Mouse (Mus musculus) gastrocnemius, adult 18-20 months (tissue): ENCODE data around the gene Anxa6. TPM values are rescaled to one million over a fixed set of nuclear protein-coding genes. Genes with fewer than 3 reads are reported as not detected.
A peak's percentile ranks its signal among the peaks of the same experiment; 100 is the strongest.

ENCODE experiments used
- DNase-seq: peaks from one replicate; pipeline ENCODE4 v3.0.0; 2021; ENCODE audit warnings: low spot score
- long read RNA-seq, 2 experiments: library from polyadenylated mRNA; stranded (forward); transcript quantifications; one replicate each; pipeline ENCODE4 v2.0.0; 2021
- total RNA-seq, 2 experiments: library from RNA; stranded (reverse); gene quantifications; 2 replicates each; pipeline ENCODE4 v1.2.3; 2021

The Anxa6 gene
- 100 to 1,000 TPM; 169 to 174 TPM for total RNA-seq
- long read RNA-seq, experiment 1, transcript Anxa6-202 (26 exons, 2,489 nt): major isoform, 191 of 269 reads
- long read RNA-seq, experiment 1, transcript Anxa6-201 (25 exons, 2,471 nt): minor isoform, 60 of 269 reads
- long read RNA-seq, experiment 1, partial matches to known transcripts: 14 of 269 reads
- long read RNA-seq, experiment 1, other reads (novel, unspliced or antisense): 4 of 269 reads
- long read RNA-seq, experiment 2, transcript Anxa6-202 (26 exons, 2,489 nt): major isoform, 126 of 195 reads
- long read RNA-seq, experiment 2, transcript Anxa6-201 (25 exons, 2,471 nt): minor isoform, 51 of 195 reads
- long read RNA-seq, experiment 2, partial matches to known transcripts: 14 of 195 reads
- long read RNA-seq, experiment 2, other reads (novel, unspliced or antisense): 4 of 195 reads

DNA sequence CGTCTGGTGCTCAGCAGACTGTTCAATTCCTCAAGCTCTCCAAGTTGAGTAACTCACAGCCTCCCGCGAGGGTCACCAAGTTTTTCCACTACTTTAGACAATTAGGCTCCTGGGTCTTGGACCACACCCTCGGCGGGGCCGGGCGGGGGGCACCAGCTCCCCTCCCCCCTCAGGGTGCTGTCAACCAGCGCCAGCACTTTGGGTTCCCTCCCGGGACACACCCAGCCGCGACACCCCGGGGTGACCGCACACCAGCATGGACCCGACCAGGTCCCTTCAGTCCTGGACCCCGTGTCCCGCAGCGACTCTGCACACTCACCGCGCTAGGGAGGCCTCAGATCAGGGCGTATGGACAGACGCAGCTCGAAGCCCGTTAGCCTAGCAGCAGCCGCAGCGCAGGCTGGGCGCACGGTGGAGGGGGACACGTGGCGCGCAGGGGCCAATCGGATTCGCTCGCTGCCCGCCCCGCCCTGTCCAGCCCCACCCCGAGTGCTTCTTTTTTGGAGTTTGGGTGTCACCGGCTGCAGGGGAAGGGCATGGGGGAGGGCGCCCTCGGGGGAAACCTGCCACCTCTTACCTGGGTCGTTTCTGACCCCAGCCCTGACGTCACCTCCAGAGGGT lies at the start of gene Anxa6:
Gene Anxa6 (minus strand): TSS at position 406 of the 621 bp plus-strand sequence.
- DNase-seq: peak; percentile 88

DNA sequence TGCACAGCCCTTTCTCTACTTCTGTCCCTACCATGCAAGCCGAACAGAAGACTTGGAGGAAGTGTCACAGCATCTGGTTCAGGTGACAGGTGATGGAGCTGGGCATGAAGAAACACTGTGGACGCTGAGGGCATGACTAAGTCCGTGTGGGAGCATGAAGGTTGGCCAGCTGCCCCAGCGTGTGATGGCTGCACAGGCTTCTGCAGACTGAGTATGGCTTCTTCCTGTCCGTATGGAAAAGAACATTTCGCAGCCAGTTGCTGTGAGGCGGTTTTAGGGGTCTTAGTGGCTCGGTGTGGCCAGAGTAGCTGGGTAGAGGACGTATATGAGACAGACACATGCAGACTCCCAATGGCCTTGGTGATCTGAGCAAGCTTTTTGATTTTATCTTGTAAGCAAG lies 48.0 kb upstream of the Anxa6 start:
- no peak for DNase-seq

DNA sequence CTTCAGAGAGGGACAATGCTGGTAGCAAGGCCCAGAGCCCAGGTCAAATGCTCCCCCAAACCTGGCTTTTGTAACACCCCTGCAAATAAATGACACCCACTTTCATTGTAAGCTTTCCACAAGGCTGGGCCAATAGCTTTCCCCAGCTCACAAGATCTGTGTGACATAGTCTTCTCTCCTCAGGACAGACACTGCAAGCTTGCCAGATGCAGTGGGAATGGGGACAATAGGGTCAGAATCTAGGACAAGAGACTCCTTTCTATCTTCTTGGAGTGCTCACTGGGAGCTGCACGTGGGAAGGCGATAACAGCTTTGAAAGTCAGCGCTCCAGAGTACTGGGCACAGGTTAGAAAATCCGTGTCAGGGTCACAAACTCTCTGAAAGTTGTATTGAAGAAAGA lies 45.9 kb upstream of the Anxa6 start:
- no peak for DNase-seq

DNA sequence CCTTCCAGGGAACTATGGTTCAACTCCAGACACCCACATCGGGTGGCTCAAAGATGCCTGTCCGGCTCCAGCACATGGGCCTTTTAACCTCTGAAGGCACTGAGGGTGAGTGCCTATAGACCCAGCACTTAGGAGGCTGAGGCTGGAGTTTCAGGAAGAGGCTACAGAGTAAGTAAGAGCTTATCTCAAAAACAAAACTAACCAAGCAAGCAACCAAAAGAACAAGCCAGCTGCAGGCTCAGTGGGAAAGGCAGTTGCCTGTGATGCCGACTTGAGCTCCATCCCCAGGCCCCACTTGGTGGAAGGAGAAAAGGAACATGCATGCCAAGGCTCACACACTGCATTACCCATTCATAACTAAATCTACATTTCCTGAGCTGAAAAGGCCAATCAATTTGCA lies 45.3 kb upstream of the Anxa6 start:
- no peak for DNase-seq

DNA sequence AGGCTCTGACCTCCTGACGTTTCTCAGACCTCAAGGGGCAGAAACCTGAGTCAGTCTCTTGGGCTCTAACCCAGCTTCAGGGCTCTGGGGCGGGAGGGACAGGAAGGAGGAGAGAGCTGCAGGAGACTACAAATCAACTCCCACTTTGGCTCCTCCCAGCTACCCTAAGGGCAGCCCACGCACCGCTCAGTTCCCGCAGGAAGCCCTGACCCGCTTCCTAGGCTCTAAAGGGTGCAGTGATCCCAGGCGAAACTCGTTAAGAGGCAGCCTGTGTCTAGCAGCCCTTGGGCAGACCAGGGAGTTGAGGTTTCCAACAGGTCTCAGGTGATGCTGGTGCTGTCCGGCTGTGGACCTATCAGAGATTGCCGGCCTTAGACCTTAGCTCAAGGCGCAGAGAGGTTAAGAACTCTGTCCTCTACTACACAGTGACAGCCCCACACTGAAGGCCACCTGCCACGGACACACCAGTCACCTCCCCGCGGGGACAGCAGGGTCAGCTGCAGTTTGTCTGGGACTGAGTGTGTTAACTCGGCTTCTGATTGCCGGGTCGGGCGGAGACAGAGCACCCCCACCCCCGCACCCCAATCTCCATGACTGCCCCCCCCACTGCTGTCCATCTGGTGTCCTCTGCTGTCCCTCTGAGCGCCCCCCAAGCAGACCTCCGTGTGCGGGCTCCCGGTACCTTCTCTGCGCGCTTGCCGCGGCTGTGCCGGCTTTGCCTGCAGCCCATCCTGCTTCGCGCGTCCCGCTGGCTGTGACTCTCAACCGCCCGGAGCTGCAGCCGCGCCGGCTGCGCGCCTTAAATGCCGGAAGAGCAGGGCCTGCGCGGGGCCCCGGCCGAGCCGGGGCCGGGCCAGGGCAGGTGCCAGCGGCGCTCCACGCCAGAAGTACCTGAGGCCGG lies 44.3 kb upstream of the Anxa6 start, which contains the start of gene Ccdc69:
Gene Ccdc69 (minus strand): TSS at position 801 of the 901 bp plus-strand sequence.
- DNase-seq: peak; percentile 84

DNA sequence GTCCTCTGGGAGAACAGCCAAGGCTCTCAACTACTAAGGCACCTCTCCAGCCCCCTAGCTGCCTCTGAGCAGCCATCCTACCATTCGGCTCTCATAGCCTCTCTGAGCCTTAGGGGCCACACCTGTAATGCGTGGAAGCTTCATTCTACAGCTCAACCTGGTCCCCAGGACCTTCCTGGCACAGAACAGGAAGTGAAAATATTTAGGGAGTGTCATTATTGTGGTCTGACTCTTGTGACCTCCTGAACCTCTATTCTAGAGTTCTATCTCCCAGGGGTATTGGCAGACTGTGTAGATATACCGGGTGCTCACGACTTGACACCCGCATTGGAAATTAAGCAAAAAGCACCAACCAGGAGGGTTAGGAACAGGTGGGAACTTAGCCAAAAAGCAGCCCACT lies 43.0 kb upstream of the Anxa6 start:
- no peak for DNase-seq

DNA sequence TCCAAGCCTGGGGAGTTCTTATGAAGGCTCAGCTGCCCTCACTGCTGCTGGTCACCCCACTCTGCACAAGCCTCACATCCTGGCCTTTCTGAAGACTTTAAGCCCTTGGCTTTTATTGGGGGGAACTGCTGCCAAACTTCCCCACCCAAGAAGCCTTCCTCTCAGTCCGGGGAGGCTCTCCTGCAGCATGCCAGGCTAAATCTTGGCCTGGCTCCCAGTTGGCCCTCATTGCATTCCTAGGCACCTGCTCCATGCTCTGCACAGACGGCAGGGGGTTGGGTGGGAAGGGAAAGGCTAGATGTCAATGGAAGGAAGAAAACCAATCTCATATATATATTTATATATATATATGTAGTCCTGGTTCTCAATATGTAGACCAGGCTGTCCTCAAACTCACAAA lies 42.4 kb upstream of the Anxa6 start:
- peak; percentile 36 for DNase-seq

DNA sequence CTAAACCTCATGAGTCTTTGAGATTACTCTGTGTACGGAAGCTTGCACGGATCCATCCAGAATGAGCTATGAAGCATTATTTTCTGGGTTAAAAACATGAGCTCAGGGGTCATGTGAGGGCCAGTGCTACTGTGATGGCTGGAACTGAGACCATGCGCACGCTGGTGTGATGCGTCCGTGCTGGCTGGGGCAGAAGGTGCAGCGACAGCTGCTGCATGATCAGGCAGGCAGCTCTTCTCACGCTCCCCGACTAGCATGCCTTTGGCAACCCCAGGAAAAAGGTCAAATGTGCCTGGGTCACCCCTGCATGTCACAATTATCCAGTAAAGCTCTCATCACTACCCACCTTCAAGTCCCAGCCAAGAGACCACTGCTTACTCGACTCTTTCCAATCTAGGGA lies 39.9 kb upstream of the Anxa6 start:
- peak; percentile 17 for DNase-seq

DNA sequence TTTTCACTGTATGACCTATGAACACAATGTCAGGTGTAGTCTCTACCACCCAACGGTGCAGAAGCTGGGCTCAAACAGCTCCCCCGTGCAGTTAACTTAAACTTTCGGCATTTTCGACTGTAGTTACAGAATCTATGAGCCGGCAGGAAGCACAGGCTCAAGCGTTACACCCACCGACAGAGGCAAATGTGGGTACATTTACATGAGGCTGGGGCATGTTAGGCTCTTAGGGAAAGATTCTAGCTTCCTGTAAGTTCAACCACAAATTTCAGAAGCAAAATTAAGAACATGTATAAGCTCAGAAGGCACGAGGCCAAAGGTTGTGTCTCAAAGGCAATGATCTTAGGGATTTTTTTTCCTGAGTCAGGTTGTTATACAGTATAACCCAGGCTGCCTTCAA lies 39.2 kb upstream of the Anxa6 start:
- no peak for DNase-seq

DNA sequence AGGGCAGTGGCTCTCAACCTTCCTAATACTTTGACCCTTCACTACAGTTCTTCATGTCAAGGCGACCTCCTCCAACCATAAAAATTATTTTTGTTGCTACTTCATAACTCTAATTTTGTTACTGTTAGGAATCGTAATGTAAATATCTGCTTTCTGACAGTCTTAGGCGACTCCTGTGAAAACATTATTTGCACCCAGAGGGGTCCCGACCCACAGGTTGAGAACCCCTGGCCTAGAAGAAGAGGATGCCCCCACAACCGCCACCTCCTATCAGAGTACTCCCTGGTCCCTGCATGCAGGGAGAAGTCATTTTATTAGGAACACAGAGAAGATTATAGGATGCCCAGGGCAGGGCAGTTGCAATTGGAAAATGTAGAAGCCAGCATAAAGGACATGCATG lies 38.1 kb upstream of the Anxa6 start:
- no peak for DNase-seq

DNA sequence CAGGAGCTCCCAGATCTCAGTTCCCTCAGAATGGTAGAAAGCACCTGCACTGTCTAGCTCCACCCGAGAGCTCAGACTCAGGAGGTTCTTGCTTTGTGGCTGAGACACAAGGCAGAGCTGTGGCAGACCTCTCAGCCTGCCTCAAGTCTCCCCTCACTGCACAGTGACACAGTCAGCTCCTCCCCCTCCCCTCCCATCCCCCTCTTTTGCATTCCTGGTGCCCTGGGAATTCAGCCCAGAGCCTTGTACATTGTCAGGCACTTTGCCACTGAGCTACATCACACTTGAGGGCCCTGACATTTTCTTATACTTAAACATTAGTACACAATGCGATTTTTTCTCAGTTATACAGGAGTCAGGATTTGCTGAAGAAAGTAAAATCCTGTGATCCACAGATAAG lies 35.8 kb upstream of the Anxa6 start:
- DNase-seq: no peak

DNA sequence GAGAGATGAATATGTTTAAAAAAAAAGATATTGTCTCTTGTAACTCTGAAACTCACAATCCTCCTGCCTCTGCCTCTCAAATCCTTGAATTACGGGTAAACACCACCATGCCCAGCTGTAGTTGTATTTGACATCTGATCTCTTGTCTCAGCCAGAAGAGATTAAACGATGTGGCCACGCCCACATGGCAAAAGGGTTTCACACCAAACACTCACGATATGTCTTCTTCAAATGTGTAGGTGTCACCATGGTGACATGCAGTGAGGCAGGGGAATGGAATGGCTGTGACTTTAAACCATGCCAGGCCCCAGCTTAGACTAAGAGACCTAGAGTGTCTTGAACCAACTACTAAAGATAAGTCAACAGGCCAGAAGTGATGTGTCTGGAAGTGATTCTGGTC lies 33.7 kb upstream of the Anxa6 start:
- DNase-seq: no peak

DNA sequence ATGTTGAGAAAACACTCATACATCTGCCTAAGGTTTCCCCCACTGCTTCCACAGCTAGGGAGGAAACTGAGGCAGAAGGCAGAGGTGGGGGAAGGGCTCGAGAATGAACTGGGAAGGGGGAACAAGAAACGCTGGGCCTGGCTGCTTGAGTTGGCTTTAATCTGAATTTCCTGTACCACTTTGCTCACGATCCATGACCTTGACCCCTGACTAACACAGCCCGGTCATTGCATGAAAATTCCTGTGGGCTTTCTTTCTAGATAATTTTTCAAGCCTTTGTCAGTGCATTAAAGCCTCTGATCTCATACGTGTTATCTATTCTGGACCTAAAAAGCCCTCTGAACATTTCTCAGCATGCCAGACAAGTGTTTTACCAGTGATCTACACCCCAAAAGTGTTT lies 29.6 kb upstream of the Anxa6 start:
- no peak for DNase-seq

DNA sequence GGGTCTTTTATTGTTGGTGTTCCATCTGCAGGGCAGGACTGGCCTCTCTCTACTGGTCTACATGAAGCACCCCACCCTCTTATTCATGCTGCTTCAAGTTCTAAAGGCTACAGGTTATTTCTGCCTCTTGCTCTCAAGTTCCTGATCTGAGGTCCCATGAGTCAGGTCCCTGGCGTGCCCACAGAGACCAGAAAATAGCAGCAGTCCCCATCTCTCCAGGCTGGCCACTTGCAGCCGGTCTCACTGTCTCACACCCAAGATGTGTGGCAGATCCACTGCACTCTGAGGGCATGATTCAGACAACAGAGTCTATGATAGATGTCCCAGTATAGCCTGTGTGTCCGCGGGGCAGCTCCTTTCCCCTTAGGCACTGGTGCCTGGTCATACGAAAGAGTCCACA lies 27.6 kb upstream of the Anxa6 start:
- DNase-seq: peak; percentile 51

DNA sequence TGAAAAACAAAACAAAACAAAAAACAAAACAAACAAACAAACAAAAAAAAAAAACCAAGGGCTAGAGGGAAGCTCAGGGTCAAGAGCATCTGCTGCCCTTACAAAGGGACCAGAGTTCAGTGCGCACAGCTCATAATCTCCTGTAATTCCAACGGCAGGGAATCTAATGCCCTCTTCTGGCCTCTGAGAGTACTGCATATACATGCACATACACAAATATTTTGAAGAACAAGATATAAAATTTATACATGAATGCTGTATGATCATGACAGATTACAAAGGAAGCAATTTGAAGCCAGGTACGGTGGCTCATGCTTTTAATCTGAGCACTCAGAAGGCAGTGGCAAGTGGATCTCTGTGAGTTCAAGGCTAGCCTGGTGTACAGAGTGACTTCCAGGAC lies 24.3 kb upstream of the Anxa6 start:
- DNase-seq: no peak

DNA sequence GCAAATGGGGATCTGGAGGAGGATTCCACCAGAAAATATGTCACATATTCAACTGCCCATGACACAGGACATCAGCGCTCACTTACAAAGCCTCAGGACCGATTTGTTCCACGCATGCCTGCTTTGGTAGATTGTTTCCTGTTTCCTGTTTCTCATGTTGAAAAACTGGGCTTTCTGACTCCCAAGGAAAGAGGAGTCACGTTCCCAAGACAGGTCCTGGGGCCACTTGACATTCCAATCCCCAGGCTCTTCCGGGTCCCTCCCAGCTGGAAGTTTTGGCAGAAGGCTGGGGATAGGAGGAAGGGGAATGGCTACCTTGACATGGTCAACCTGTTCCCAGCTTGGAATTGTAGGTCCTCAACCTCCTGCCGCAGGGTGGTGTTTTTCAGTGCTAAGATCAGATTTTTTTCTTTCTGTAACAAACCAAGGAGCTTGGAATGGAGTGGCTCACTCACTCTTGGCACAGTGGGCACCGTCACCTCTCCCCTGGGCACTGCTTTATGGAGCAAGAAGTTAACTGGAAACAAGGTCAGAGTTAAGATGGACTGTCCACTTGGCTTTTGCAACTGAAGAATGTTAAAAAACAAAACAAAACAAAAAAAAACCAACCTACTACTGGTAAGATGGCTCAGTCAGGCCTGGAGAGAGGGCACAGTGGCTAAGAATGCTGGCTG lies 17.7 kb upstream of the Anxa6 start:
- DNase-seq: no peak

DNA sequence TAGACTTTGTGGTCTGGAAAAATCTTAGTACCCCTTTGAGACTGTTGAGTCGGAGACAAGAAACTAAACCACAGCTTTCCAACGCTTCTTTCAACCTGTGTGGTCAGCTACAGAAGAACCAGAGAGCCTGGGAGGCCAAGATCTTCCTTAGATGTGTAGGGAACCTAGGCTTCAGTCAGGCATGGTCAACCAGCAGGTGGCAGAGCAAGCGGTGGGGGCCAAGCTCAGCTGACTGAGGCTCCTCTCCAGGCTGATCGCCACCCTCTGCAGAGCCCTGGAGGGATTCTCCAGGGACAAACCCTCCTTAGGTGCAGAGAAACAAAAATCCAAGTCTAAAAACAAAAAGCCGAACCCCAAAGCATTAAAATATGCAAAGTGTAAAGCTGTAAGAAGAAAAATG lies 13.4 kb upstream of the Anxa6 start:
- DNase-seq: peak; percentile 67

DNA sequence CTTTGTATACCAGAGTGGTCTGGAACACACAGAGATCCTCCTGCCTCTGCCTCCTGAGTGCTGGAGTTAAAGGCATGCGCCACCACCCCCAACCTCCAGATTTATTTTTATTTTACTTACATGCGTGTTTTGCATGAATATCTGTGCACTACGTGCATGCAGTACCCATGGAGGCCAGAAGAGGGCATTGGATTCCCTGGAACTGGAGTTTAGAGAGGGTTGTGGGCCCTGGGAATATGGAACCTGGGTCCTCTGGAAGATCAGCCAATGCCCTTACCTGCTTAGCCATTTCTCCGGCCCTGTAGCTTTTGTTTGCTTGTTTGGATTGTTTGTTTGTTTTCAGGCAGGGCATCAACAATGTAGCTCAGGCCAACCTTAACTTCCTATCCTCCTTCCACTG lies 8.1 kb upstream of the Anxa6 start:
- no peak for DNase-seq

DNA sequence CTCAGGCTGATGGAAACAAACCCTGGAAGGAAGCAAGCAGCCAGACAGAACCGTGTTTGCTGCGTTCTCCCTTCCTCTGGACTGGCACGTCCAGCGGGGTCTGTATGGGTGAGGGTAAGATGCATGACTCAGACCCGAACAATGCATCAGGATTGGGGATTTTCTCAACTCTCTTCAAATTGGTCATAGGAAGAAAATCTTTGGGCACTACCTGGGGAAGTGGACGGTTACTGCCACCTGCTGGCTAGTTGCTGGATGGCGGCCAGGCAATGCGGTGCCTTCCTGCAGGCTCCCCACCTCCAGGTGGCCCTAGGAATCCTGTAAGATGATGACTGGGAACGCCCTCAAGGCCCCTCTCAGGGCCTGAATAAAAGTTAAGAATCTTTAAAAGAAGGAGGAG lies 6.3 kb upstream of the Anxa6 start:
- DNase-seq: peak; percentile 80

DNA sequence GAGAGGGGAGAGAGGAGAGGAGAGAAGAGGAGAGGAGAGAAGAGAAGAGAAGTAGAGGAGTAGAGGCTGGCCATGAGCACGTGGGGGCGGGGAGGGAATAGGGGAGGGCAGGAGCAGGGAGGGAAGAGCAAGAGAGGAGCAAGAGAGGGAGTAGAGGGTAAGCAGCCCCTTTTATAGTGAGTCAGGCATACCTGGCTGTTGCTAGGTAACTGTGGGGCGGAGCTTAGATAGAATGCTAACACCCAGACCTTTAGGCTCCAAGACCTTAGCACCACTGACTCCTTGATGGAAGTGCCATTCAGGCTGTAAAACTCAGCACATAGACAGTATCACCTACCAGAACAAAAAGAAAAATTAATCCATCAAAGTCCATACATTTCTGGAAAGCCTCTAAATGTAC lies 3.4 kb upstream of the Anxa6 start:
- no peak for DNase-seq

DNA sequence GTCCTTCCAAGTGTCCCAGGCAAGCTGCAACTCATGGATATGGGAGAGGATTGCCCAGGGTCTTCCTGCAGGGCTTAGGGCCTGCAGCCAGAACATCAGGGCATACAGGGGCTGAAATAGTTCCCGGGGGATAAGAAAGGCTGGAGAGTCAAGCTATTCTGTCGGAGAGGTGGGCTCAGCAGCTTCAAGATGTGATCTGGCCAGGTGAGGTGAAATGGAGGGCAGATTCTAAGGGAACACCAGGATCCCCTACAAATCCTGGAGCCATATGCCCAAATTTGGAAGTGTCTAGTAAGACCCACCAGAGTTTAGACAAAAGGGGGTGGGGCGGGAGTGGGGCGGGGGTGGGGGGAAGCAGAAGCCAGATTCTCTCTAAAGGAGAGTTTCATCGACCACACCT lies 959 bp downstream of the Anxa6 start:
- no peak for DNase-seq

DNA sequence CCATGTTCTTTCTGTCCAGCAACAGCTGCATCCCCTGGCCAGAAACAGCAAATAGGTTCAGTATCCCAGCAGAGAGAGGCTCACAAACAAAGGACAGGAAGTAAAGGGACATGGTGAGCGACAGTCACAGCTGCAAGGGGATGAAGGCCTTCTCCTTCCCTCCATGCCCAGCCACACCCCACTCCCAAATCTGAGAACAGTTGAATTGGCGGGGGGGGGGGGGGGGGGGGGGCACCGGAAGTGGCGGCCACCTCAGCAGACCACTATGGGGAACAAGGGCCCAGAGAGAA lies 1.3 kb downstream of the Anxa6 start:
- no peak for DNase-seq
